Mouse (Mus musculus) left cerebral cortex, adult 2 months (tissue): Measurements from ENCODE around the gene Atp6v1g1. TPM values are rescaled to one million over a fixed set of nuclear protein-coding genes. Genes with fewer than 3 reads are reported as not detected.

ENCODE experiments used
- DNase-seq, 2 experiments: peaks; one replicate each; pipeline ENCODE4 v3.0.0; 2021 to 2022; ENCODE audit warnings: low spot score in 2 of 2, mixed read lengths in 1 of 2; ENCODE audit errors: extremely low spot score in 1 of 2
- H3K27ac ChIP-seq: fragments of 200-600 bp; 2 replicates; pipeline ENCODE4 v1.8.1; 2022
- H3K4me3 ChIP-seq: fragments of 200-600 bp; 2 replicates; pipeline ENCODE4 v1.8.1; 2022
- CTCF ChIP-seq: fragments of 200-600 bp; IDR thresholded peaks from 2 replicates; pipeline ENCODE4 v1.8.1; 2022; ENCODE audit warnings: antibody characterized with exemption, mild to moderate bottlenecking, moderate library complexity
- intact Hi-C: fragments of 180-260 bp; cut with DNase I; formaldehyde crosslinking; loops from one replicate; pipeline ENCODE4 v1.15.1; 2025
- total RNA-seq, 2 experiments: library from RNA; stranded (reverse); gene quantifications; 2 replicates each; pipeline ENCODE4 v1.2.3; 2021

The Atp6v1g1 gene
- total RNA-seq, 2 experiments from 2014 or later: 142 to 143 TPM

GRCm38 (mm10) chr4:63589987-63590386 lies 45.4 kb downstream of the Atp6v1g1 start:
- intact Hi-C loops: loop anchor here (10.0 kb wide), 1 partner anchor 245 kb away; no protein-coding TSS in a partner anchor

GRCm38 (mm10) chr4:63590538-63590937 lies 46.0 kb downstream of the Atp6v1g1 start:
- Histone ChIP-seq H3K4me3 (no peak overlapping the region), H3K27ac (no peak overlapping the region)
- intact Hi-C loops: loop anchor here (10.0 kb wide), 1 partner anchor 244 kb away; no protein-coding TSS in a partner anchor
- DNase-seq: no peak
- TF ChIP-seq CTCF: no peak

More at GRCm38 (mm10) chr4:63589987-63590386, 45.4 kb downstream of the Atp6v1g1 start:
- DNase-seq: no peak
- no peak overlapping the region for H3K27ac ChIP-seq
- H3K4me3 ChIP-seq: no peak overlapping the region
- TF ChIP-seq CTCF: no peak

- Histone ChIP-seq H3K27ac (no peak overlapping the region), H3K4me3 (no peak overlapping the region)
- DNase-seq: no peak
- TF ChIP-seq CTCF: no peak
- intact Hi-C loops: loop anchor here (10.0 kb wide), 1 partner anchor 240 kb away; no protein-coding TSS in a partner anchor
Observed at GRCm38 (mm10) chr4:63594459-63595110, 50.0 kb downstream of the Atp6v1g1 start.

GRCm38 (mm10) chr4:63595259-63595658 lies 50.7 kb downstream of the Atp6v1g1 start:
- intact Hi-C loops: loop anchor here (10.0 kb wide), 1 partner anchor 240 kb away; no protein-coding TSS in a partner anchor
- TF ChIP-seq CTCF: no peak
- DNase-seq: no peak
- Histone ChIP-seq H3K27ac (no peak overlapping the region), H3K4me3 (no peak overlapping the region)

GRCm38 (mm10) chr4:63596010-63596409 lies 51.4 kb downstream of the Atp6v1g1 start:
- DNase-seq: no peak
- H3K4me3 ChIP-seq: no peak overlapping the region
- TF ChIP-seq CTCF: no peak
- intact Hi-C loops: loop anchor here (10.0 kb wide), 1 partner anchor 239 kb away; no protein-coding TSS in a partner anchor
- H3K27ac ChIP-seq: no peak overlapping the region

Other genes starting within 250 kb of the Atp6v1g1 start
- not detected for gene Orm1, start 200.2 kb upstream of the Atp6v1g1 start, total RNA-seq
- gene Orm3, start 188.6 kb upstream of the Atp6v1g1 start, total RNA-seq: not detected
- not detected for gene Orm2, start 182.3 kb upstream of the Atp6v1g1 start, total RNA-seq
- 1 to 10 TPM; 3.4 TPM for gene Akna, start 141.4 kb upstream of the Atp6v1g1 start, total RNA-seq
- gene Whrn, start 48.8 kb upstream of the Atp6v1g1 start, total RNA-seq: 10 to 100 TPM; 45.1 to 53.7 TPM
- 10 to 100 TPM; 10.2 to 11.3 TPM for gene Tmem268, start 14.0 kb downstream of the Atp6v1g1 start, total RNA-seq
- not detected for gene Gm11213, start 60.5 kb downstream of the Atp6v1g1 start, total RNA-seq
- gene Tex48, start 77.7 kb downstream of the Atp6v1g1 start, total RNA-seq: not detected
- gene Gm11214, start 118.6 kb downstream of the Atp6v1g1 start, total RNA-seq: not detected
- gene Tnfsf15, start 200.3 kb downstream of the Atp6v1g1 start, total RNA-seq: under 1 TPM; 0.23 to 0.29 TPM